Mouse (Mus musculus) intestine, postnatal 0 days (tissue): ENCODE measurements at regions not wholly inside any gene's neighbourhood (a gene's known extent, or its start where the extent isn't known, plus 50 kb on each side); places are given as distances from the start of the nearest gene placed in this dataset.

ENCODE experiments used
- ATAC-seq: fragments of 200-750 bp; cut with Nextera tagmentation; 2 replicates; pipeline ENCODE4 v1.8.0; 2017; ENCODE audit warnings: mild to moderate bottlenecking, moderate TSS enrichment, moderate library complexity
- H3K27ac ChIP-seq: fragments of 300-500 bp; sonication (generic); 2 replicates; pipeline ENCODE4 v1.5.1; 2014; ENCODE audit warnings: mild to moderate bottlenecking, low read depth, low read length, moderate library complexity
- H3K27me3 ChIP-seq: fragments of 300-500 bp; sonication (generic); replicated peaks from 2 replicates; pipeline ENCODE4 v1.6.1; 2014; ENCODE audit warnings: low read length, mixed read lengths; ENCODE audit not compliant: control insufficient read depth, insufficient read depth
- H3K36me3 ChIP-seq: fragments of 300-500 bp; sonication (generic); 2 replicates; pipeline ENCODE4 v1.6.1; 2014; ENCODE audit warnings: mild to moderate bottlenecking, moderate library complexity; ENCODE audit not compliant: control insufficient read depth, insufficient read depth
- H3K4me1 ChIP-seq: fragments of 300-500 bp; sonication (generic); replicated peaks from 2 replicates; pipeline ENCODE4 v1.6.1; 2014; ENCODE audit warnings: antibody characterized with exemption, low read length, mixed read lengths; ENCODE audit not compliant: control insufficient read depth, insufficient read depth
- H3K4me2 ChIP-seq: fragments of 300-500 bp; sonication (generic); replicated peaks from 2 replicates; pipeline ENCODE4 v1.6.1; 2014; ENCODE audit warnings: low read depth, mild to moderate bottlenecking, moderate library complexity
- H3K4me3 ChIP-seq: fragments of 300-500 bp; sonication (generic); 2 replicates; pipeline ENCODE4 v1.5.1; 2014; ENCODE audit warnings: low read depth, low read length
- H3K9ac ChIP-seq: fragments of 300-500 bp; sonication (generic); 2 replicates; pipeline ENCODE4 v1.6.1; 2014; ENCODE audit warnings: mild to moderate bottlenecking, low read depth, low read length
- H3K9me3 ChIP-seq: fragments of 300-500 bp; sonication (generic); 2 replicates; pipeline ENCODE4 v1.6.1; 2016; ENCODE audit warnings: mixed run types; ENCODE audit not compliant: control insufficient read depth
- CTCF ChIP-seq: sonication (generic); IDR thresholded peaks from 2 replicates; pipeline ENCODE4 v1.5.1; 2016; ENCODE audit warnings: low read depth, mild to moderate bottlenecking, control low read depth, antibody characterized with exemption, moderate library complexity
- whole genome bisulfite sequencing: fragments of 180-500 bp; shearing (Covaris S2); extraction: QIAGEN DNeasy Blood & Tissue Kit; methylation state at CpG from one replicate; pipeline ENCODE4 v1.1.7; 2014; 5-methylcytosine and 5-hydroxymethylcytosine counted together

DNA sequence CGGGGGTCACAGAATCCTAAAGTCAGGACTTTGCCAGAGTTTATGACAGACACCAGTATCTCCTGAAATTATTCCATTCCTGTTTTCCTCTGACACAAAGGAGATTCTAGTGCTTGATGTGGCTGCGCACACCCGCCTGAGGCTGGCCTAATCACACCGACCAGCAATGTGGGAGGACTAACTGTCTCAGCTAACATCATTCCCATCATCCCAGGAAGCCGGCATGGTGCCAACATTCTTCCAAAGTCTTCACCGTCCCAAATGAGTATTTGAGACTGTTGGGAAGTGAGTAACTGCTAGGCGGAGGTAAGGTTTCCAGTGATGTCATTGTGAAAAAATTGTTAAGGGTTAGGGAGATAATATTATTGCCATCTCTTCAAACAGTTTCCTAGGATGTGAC lies 1183.9 kb upstream of the Flrt2 start:
- no peaks in the 10 kb centered on the region for H3K27me3 ChIP-seq
- WGBS = 84% methylated on average over 7 of the region's 7 CpGs
- no peak overlapping the region for H3K4me3 ChIP-seq
- H3K9me3 ChIP-seq = no peaks in the 10 kb centered on the region
- H3K4me2 ChIP-seq = no peak overlapping the region
- no peak for ATAC-seq
- no peak overlapping the region for H3K27ac ChIP-seq
- TF ChIP-seq CTCF = no peak
- no peaks in the 10 kb centered on the region for H3K36me3 ChIP-seq
- no peaks in the 10 kb centered on the region for H3K4me1 ChIP-seq
- no peak overlapping the region for H3K9ac ChIP-seq

DNA sequence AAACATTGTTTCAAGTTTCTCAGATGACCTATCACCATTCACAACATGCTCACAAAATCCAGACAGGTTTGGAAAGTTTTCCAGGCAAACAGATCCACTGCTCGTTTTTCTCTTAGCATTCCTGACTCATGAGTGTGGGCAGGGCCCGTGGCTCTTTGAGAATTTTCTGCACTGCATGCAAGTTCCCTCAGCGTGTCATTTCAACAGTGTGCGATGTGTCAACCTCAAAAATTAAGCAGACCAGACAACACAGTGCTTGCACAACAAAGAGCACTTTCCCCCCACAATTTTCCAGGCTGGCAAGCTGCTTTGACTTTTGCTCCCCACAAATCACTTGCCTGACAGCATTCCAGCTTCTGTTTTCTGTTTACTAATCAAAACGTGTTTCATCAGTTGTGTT lies 1182.2 kb upstream of the Flrt2 start:
- H3K9me3 ChIP-seq = no peaks in the 10 kb centered on the region
- no peak overlapping the region for H3K4me3 ChIP-seq
- no peak for ATAC-seq
- no peak for TF ChIP-seq CTCF
- no peak overlapping the region for H3K27ac ChIP-seq
- H3K4me1 ChIP-seq = no peaks in the 10 kb centered on the region
- H3K4me2 ChIP-seq = no peak overlapping the region
- WGBS = 38% methylated on average over 5 of the region's 5 CpGs
- no peaks in the 10 kb centered on the region for H3K36me3 ChIP-seq
- H3K9ac ChIP-seq = no peak overlapping the region
- no peaks in the 10 kb centered on the region for H3K27me3 ChIP-seq

DNA sequence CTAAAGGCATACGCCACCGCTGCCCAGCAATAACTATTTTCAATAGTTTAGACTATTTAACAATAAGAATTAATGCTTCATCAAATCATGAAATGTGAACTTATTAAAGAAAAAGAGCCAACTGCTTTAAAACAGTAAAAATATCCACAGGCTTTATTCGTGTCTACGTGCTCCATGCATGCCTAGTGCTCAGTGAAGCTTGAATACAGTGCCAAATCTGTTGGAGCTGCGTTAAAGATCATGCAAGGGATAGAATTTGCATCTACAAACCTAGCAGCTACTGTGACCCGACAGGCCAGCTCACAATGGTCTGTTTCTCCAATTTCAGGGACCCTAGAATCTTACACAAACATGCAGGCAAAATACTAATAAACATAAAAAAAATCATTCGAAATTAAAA lies 1147.3 kb upstream of the Flrt2 start:
- no peak overlapping the region for H3K4me3 ChIP-seq
- no peaks in the 10 kb centered on the region for H3K9me3 ChIP-seq
- no peaks in the 10 kb centered on the region for H3K4me1 ChIP-seq
- no peak for ATAC-seq
- TF ChIP-seq CTCF = no peak
- no peaks in the 10 kb centered on the region for H3K36me3 ChIP-seq
- no peak overlapping the region for H3K4me2 ChIP-seq
- no peak overlapping the region for H3K9ac ChIP-seq
- no peaks in the 10 kb centered on the region for H3K27me3 ChIP-seq
- H3K27ac ChIP-seq = no peak overlapping the region
- WGBS = 89% methylated on average over 7 of the region's 7 CpGs

DNA sequence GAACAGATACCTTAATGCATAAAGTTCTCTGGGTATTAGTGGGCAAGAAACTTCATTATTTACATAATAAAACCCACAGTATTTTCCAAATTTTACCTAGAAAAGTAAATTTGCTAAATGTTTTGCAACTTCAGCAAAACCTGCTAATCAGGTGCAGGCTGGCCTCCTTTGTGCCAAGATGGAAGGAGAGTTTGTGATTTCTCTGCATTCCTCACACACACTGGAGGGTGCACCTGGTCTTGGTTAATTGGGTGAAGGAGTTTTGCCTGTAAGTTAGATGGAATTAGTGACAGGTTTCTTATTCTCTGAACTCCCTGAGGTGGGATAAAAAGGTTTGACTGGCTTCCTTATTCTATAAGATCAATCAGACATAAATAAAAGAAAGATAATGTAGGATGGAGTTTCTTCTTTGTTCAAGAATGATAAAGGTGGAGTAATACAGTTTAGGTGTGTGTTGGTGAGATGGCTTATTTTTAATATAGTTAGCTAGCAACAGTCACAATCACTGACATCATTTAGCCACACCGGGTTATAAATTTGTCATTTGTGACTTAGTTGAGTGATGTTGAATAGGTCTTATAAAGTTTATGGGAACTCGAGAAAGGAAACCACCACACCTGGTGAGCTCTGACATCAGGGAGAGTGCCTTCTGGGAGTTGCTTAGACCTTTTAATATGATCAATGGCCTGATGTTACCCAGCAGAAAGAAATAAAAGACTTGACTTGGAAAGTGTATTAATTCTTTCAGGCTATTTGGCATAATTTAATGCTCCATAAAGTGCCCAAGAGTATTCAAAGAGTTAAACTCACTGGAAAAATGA lies 1131.4 kb upstream of the Flrt2 start:
- Histone ChIP-seq H3K4me3 (no peak overlapping the region), H3K9ac (no peak overlapping the region), H3K27ac (no peak overlapping the region), H3K9me3 (0 out of 2 replicates have a peak, but pooled peaks cover 3% of the 10 kb centered on the region), H3K36me3 (no peaks in the 10 kb centered on the region), H3K27me3 (no peaks in the 10 kb centered on the region), H3K4me2 (no peak overlapping the region), H3K4me1 (no peaks in the 10 kb centered on the region)
- 74% methylated on average over 2 of the region's 2 CpGs for WGBS
- ATAC-seq = no peak
- no peak for TF ChIP-seq CTCF

DNA sequence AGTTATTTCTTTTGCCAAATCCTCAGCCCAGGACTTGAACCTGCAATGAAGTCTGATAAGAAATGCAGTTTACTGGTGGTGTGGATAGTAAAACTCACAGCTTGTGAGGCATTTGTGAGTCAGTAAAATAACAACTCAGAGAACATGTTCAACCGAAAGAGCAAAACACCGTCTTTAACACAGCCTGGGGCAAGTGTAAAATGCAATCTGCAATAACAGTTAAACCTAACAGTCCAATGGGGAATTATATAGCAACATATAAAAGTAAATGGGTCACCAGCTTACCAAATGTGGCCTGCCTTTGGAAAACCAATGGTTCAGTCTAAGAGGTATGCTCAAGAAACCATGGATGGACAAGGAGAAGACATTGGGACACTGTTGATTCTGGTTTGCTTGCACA lies 1117.0 kb upstream of the Flrt2 start:
- H3K4me3 ChIP-seq = no peak overlapping the region
- no peak overlapping the region for H3K27ac ChIP-seq
- H3K4me1 ChIP-seq = no peaks in the 10 kb centered on the region
- no peak overlapping the region for H3K9ac ChIP-seq
- H3K9me3 ChIP-seq = no peaks in the 10 kb centered on the region
- 93% methylated on average over 2 of the region's 2 CpGs for WGBS
- H3K36me3 ChIP-seq = no peaks in the 10 kb centered on the region
- no peak overlapping the region for H3K4me2 ChIP-seq
- H3K27me3 ChIP-seq = no peaks in the 10 kb centered on the region
- TF ChIP-seq CTCF = no peak
- no peak for ATAC-seq

DNA sequence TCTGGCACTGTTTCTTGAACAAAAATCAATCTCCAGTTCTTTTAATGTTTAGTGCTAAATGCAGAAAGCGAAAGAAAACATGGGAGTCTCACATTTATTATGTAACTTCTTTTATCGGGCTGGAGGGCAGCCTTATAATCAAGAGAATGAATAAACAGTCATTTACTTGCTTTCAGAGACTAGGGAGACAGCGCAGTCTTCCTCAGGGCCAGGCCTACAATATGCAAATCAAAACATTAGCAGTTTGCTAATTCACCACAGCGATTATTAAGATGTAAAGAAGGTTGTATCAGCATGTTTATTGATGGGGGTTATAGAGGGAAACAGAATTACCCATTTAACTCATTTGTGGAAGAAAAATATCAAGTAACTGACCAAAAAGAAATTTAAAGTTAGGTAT lies 1111.7 kb upstream of the Flrt2 start:
- no peak for ATAC-seq
- no peaks in the 10 kb centered on the region for H3K27me3 ChIP-seq
- no peak overlapping the region for H3K9ac ChIP-seq
- 51% methylated on average over 4 of the region's 4 CpGs for WGBS
- no peaks in the 10 kb centered on the region for H3K4me1 ChIP-seq
- no peak overlapping the region for H3K4me2 ChIP-seq
- TF ChIP-seq CTCF = no peak
- no peaks in the 10 kb centered on the region for H3K9me3 ChIP-seq
- H3K36me3 ChIP-seq = no peaks in the 10 kb centered on the region
- no peak overlapping the region for H3K4me3 ChIP-seq
- no peak overlapping the region for H3K27ac ChIP-seq
